Mouse (Mus musculus) embryonic facial prominence, embryonic 15.5 days (tissue): ENCODE results near the gene Dpy19l1. TPM values are rescaled to one million over a fixed set of nuclear protein-coding genes. Genes with fewer than 3 reads are reported as not detected.

Source experiments
- ATAC-seq: fragments of 200-750 bp; cut with Nextera tagmentation; 2 replicates; pipeline ENCODE4 v1.8.0; 2017; ENCODE audit warnings: low read depth, moderate TSS enrichment; ENCODE audit not compliant: insufficient number of reproducible peaks, low FRiP score, low TSS enrichment
- H3K27ac ChIP-seq: fragments of 300-500 bp; sonication (generic); replicated peaks from 2 replicates; pipeline ENCODE4 v1.5.1; 2015; ENCODE audit warnings: mild to moderate bottlenecking, inconsistent platforms
- H3K27me3 ChIP-seq: fragments of 300-500 bp; sonication (generic); 2 replicates; pipeline ENCODE4 v1.6.1; 2015; ENCODE audit warnings: inconsistent platforms
- H3K36me3 ChIP-seq: fragments of 300-500 bp; sonication (generic); 2 replicates; pipeline ENCODE4 v1.6.1; 2015; ENCODE audit warnings: mild to moderate bottlenecking, inconsistent platforms
- H3K4me1 ChIP-seq: fragments of 300-500 bp; sonication (generic); 2 replicates; pipeline ENCODE4 v1.6.1; 2015; ENCODE audit warnings: inconsistent platforms
- H3K4me2 ChIP-seq: fragments of 300-500 bp; sonication (generic); replicated peaks from 2 replicates; pipeline ENCODE4 v1.6.1; 2015; ENCODE audit warnings: mild to moderate bottlenecking, inconsistent platforms
- H3K4me3 ChIP-seq: fragments of 300-500 bp; sonication (generic); replicated peaks from 2 replicates; pipeline ENCODE4 v1.5.1; 2015; ENCODE audit warnings: mild to moderate bottlenecking, inconsistent platforms
- H3K9ac ChIP-seq: fragments of 300-500 bp; sonication (generic); 2 replicates; pipeline ENCODE4 v1.6.1; 2015; ENCODE audit warnings: inconsistent platforms
- H3K9me3 ChIP-seq: fragments of 300-500 bp; sonication (generic); replicated peaks from 2 replicates; pipeline ENCODE4 v1.6.1; 2016; ENCODE audit warnings: inconsistent platforms
- WGBS: fragments of 180-500 bp; shearing (Covaris S2); methylation state at CpG from one replicate; pipeline ENCODE4 v1.1.7; 2015; 5-methylcytosine and 5-hydroxymethylcytosine counted together
- polyA plus RNA-seq: library from polyadenylated mRNA; unstranded; fragments of >200 nt; fragmentation: Nextera tagmentation; extraction: Ambion mirVana; gene quantifications from 2 replicates; pipeline ENCODE4 v1.2.1, GENCODE M21; 2015

Dpy19l1 gene
- polyA plus RNA-seq, 1 experiment from 2014 or later: 11.6 TPM

DNA sequence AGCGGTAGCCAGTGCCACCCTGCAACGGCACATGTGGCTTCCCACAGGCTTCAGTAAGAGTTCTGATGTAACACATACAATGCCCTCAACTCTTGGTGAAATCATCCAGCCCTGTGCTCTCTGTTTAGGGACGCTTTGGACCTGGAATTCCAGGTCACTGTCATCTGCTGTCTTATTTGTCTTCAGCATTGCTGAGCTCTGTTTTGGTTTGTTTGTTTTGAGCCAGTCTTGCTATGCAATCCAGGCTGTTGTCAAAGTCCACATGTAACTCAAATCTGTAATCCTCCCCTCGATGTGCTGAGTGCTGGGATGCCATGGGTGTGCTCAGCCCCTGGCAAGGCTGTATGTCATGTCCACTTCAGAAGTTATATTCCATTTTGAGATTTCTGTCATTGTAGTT lies 82.8 kb downstream of the Dpy19l1 start:
- H3K27me3 ChIP-seq: no peaks in the 10 kb centered on the region
- peaks cover 17% of the 10 kb centered on the region for H3K36me3 ChIP-seq
- no peaks in the 10 kb centered on the region for H3K9me3 ChIP-seq
- 93% methylated on average over 4 of the region's 4 CpGs for WGBS
- H3K4me2 ChIP-seq: no peak overlapping the region
- no peaks in the 10 kb centered on the region for H3K4me1 ChIP-seq
- no peak for ATAC-seq
- no peak overlapping the region for H3K27ac ChIP-seq
- no peak overlapping the region for H3K4me3 ChIP-seq
- no peak overlapping the region for H3K9ac ChIP-seq

GRCm38 (mm10) chr9:24418281-24418680 lies 84.7 kb downstream of the Dpy19l1 start:
- H3K4me1 ChIP-seq: no peaks in the 10 kb centered on the region
- no peaks in the 10 kb centered on the region for H3K9me3 ChIP-seq
- H3K27ac ChIP-seq: no peak overlapping the region
- no peaks in the 10 kb centered on the region for H3K27me3 ChIP-seq
- no peak for ATAC-seq
- 88% methylated on average over 5 of the region's 5 CpGs for WGBS
- no peak overlapping the region for H3K4me2 ChIP-seq
- H3K9ac ChIP-seq: no peak overlapping the region
- peaks cover 21% of the 10 kb centered on the region for H3K36me3 ChIP-seq
- H3K4me3 ChIP-seq: no peak overlapping the region

GRCm38 (mm10) chr9:24411483-24411882 lies 91.5 kb downstream of the Dpy19l1 start:
- Histone ChIP-seq H3K9me3 (no peaks in the 10 kb centered on the region), H3K4me1 (no peaks in the 10 kb centered on the region), H3K27me3 (no peaks in the 10 kb centered on the region), H3K4me3 (no peak overlapping the region), H3K36me3 (peaks cover 4% of the 10 kb centered on the region; the same call in 1 of the 2 replicates), H3K4me2 (no peak overlapping the region), H3K9ac (no peak overlapping the region), H3K27ac (no peak overlapping the region)
- 87% methylated on average over 8 of the region's 8 CpGs for WGBS
- ATAC-seq: no peak

GRCm38 (mm10) chr9:24410439-24410838 lies 92.5 kb downstream of the Dpy19l1 start:
- Histone ChIP-seq H3K4me3 (no peak overlapping the region), H3K9ac (no peak overlapping the region), H3K9me3 (no peaks in the 10 kb centered on the region), H3K4me1 (no peaks in the 10 kb centered on the region), H3K27me3 (no peaks in the 10 kb centered on the region), H3K27ac (no peak overlapping the region), H3K36me3 (peaks cover 4% of the 10 kb centered on the region; the same call in 1 of the 2 replicates), H3K4me2 (no peak overlapping the region)
- ATAC-seq: no peak
- 93% methylated on average over 1 of the region's 1 CpGs for WGBS

DNA sequence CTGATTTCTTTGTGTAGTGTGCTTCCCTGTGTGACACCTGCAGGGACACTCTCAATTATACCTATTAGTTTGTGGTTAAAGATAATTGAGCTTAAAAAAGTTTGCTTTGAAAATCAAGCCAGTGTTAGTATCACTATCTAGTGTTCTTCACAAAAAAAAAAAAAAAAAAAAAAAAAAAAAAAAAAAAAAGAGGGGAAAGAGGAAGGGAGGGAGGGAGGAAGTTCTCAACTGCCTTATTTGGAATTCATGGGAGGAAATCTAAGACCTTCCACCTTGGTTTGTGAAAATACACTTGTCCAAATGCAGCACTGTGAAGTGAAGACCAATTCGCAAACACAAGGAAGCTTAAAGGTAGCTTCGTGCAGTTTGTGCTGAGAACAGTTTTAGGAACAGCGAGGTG lies 94.9 kb downstream of the Dpy19l1 start:
- Histone ChIP-seq H3K9ac (no peak overlapping the region), H3K4me3 (no peak overlapping the region), H3K4me1 (no peaks in the 10 kb centered on the region), H3K9me3 (no peaks in the 10 kb centered on the region), H3K27ac (no peak overlapping the region), H3K4me2 (no peak overlapping the region), H3K36me3 (no peaks in the 10 kb centered on the region), H3K27me3 (no peaks in the 10 kb centered on the region)
- WGBS: 81% methylated on average over 3 of the region's 3 CpGs
- ATAC-seq: no peak

DNA sequence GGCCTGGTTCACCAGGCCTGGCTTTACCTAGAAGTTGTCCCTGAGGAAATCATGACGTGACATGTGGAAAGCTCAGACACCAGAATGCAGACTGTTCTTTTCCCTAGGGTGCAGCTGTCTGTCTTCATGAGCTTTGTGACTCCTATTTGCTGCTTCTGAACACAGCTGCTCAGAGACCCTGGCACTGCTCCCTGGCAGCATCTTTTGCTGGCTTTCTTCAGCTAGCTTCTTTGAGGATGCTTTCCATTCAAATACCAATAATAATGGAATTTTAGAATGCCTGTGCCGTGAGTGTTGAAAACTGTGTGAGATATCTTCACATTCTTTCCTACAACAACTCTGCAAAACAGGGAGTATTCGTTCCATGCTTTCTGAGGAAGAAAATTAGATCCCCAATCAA lies 108.8 kb downstream of the Dpy19l1 start:
- ATAC-seq: no peak
- no peak overlapping the region for H3K27ac ChIP-seq
- H3K27me3 ChIP-seq: no peaks in the 10 kb centered on the region
- no peak overlapping the region for H3K9ac ChIP-seq
- H3K4me3 ChIP-seq: no peak overlapping the region
- no peaks in the 10 kb centered on the region for H3K36me3 ChIP-seq
- WGBS: 39% methylated on average over 3 of the region's 3 CpGs
- no peaks in the 10 kb centered on the region for H3K9me3 ChIP-seq
- no peaks in the 10 kb centered on the region for H3K4me1 ChIP-seq
- H3K4me2 ChIP-seq: no peak overlapping the region

- Histone ChIP-seq H3K27me3 (no peaks in the 10 kb centered on the region), H3K4me3 (no peak overlapping the region), H3K27ac (no peak overlapping the region), H3K9ac (no peak overlapping the region), H3K4me1 (no peaks in the 10 kb centered on the region), H3K9me3 (no peaks in the 10 kb centered on the region), H3K4me2 (no peak overlapping the region), H3K36me3 (no peaks in the 10 kb centered on the region)
- 84% methylated on average over 8 of the region's 8 CpGs for WGBS
- ATAC-seq: no peak
Measured at GRCm38 (mm10) chr9:24390807-24391370, 112.1 kb downstream of the Dpy19l1 start.

GRCm38 (mm10) chr9:24387230-24387629 lies 115.7 kb downstream of the Dpy19l1 start:
- no peaks in the 10 kb centered on the region for H3K27me3 ChIP-seq

DNA sequence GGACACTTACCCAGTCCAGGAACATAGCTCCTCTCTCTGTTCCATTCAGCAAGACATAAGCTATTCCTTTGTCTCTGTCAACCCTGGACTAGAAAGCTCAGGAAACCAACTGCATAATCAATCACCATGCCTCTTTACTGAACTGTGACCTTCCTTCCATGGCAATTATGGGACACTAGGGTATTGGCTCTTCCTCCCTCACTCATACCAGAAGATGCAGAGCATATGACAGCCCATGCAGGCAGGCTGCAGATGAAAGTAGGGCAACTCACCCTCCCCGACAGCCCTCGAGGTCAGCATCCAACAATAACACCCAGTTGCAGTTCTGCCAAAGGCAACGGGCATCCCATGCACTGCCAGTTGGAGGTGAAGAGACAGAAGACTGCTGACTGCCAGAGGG lies 123.6 kb downstream of the Dpy19l1 start:
- no peaks in the 10 kb centered on the region for H3K4me1 ChIP-seq
- H3K4me3 ChIP-seq: no peak overlapping the region
- H3K9ac ChIP-seq: no peak overlapping the region
- no peaks in the 10 kb centered on the region for H3K9me3 ChIP-seq
- no peak overlapping the region for H3K27ac ChIP-seq
- no peak for ATAC-seq
- H3K27me3 ChIP-seq: no peaks in the 10 kb centered on the region
- H3K4me2 ChIP-seq: no peak overlapping the region
- 30% methylated on average over 3 of the region's 3 CpGs for WGBS
- no peaks in the 10 kb centered on the region for H3K36me3 ChIP-seq

More at GRCm38 (mm10) chr9:24387230-24387629, 115.7 kb downstream of the Dpy19l1 start:
- H3K4me2 ChIP-seq: no peak overlapping the region
- no peak overlapping the region for H3K9ac ChIP-seq
- H3K9me3 ChIP-seq: no peaks in the 10 kb centered on the region
- no peak for ATAC-seq
- H3K36me3 ChIP-seq: no peaks in the 10 kb centered on the region
- no peak overlapping the region for H3K4me3 ChIP-seq
- H3K27ac ChIP-seq: no peak overlapping the region
- no peaks in the 10 kb centered on the region for H3K4me1 ChIP-seq

DNA sequence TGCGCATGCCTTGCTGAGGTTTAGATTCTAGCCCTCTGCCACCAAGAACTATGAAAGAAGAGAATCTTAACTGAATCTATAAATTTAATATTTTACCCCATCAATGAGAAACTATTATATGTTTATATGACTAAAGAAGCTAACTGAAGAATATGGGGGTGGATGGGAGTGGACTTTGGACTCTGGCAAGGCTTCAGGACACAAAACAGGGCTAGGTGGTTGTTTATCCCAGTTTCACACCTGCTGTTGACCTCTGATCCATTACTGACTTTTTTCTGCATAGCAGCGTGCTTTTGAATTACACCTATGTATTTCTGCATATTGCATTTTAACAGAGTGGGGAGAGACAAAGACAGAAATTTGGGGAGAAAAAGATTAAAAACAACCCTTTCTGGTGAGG lies 124.1 kb downstream of the Dpy19l1 start:
- no peak overlapping the region for H3K9ac ChIP-seq
- no peak overlapping the region for H3K27ac ChIP-seq
- no peak for ATAC-seq
- 86% methylated on average over 2 of the region's 2 CpGs for WGBS
- H3K9me3 ChIP-seq: no peaks in the 10 kb centered on the region
- no peak overlapping the region for H3K4me2 ChIP-seq
- no peaks in the 10 kb centered on the region for H3K4me1 ChIP-seq
- no peak overlapping the region for H3K4me3 ChIP-seq
- H3K27me3 ChIP-seq: no peaks in the 10 kb centered on the region
- H3K36me3 ChIP-seq: no peaks in the 10 kb centered on the region
